Mouse (Mus musculus): ENCODE results near the gene Hpgds. TPM values are rescaled to one million over a fixed set of nuclear protein-coding genes. Genes with fewer than 3 reads are reported as not detected.

Gene Hpgds
- polyA plus RNA-seq, 1 experiment from 2014 or later, result 3.1 TPM

DNA sequence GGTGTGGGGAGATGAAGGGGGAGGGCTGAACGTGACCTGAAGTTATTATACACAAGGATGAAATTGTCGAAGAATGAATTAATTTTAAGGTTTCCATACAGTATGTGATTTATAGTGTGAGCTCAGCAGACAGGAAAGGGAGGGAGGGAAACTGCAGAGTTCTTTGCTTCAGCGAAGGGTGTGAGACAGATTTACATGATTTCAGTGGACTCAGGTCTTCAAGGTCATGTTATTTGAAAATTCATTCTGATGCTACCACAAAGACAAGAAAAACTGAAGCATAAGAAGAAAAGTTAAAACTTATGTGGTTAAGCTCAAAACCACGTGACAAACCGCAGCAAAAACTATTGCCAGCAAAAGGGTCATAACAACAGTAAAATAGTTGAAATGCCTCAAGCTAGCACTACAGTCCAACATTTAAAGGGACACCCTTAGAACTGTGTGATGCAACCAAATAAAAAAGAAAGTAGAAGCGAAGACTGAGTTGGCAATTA is 3.9 kb downstream of the Hpgds start:
- no peak for ATAC-seq (ENCODE audit: insufficient number of reproducible peaks, low FRiP score, low TSS enrichment, low read depth)
- H3K9ac ChIP-seq (ENCODE audit: low read length), result no peak overlapping the region
- 71% methylated on average over 6 of the region's 6 CpGs for WGBS

DNA sequence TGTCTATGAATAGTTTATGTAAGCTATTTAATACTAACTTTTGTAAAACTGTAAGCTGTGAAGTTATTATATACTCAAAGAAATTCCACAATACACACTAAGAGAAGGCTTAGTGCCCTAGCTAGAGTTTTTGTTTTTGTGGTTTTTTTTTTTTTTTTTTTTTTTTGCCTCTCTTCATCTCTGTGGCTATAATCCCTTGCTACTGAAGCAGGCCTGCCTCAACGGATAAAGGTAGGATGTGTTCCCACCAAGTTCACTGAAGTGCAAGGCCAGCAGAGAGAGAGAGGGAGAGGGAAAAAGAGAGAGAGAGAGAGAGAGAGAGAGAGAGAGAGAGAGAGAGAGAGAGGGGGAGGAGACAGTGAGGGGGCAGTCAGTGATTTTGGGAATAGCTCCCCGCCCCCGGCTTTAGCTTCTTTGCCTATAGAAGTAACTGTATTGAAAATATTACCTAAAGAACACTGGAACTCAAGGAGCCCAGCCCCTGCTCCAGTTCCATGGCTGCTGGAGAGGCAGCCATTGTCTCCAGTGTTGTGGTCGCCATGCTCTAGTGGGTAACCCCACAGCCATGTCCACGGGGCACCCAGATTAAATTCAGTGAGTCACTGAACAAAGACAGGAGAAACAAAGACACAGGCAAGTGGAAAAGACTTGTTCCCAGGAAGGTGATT is 4.5 kb downstream of the Hpgds start:
- Histone ChIP-seq H3K4me1 (ENCODE audit: control insufficient read depth, insufficient read depth, low read length) (no peaks in the 10 kb centered on the region), H3K27me3 (ENCODE audit: control insufficient read depth, insufficient read depth, low read length) (no peaks in the 10 kb centered on the region), H3K4me3 (ENCODE audit: low read depth, low read length) (no peak overlapping the region), H3K36me3 (ENCODE audit: control insufficient read depth, insufficient read depth, low read length) (no peaks in the 10 kb centered on the region), H3K27ac (replicated peaks; ENCODE audit: low read depth, low read length) (no peak overlapping the region), H3K4me2 (ENCODE audit: low read depth, severe bottlenecking) (no peak overlapping the region), H3K9ac (ENCODE audit: low read length) (no peak overlapping the region), H3K9me3 (ENCODE audit: control insufficient read depth, low read length) (no peaks in the 10 kb centered on the region)
- WGBS, result 78% methylated on average over 5 of the region's 5 CpGs
- DNase-seq (ENCODE audit: low spot score) (no peak), ATAC-seq (ENCODE audit: insufficient number of reproducible peaks, low FRiP score, low TSS enrichment, low read depth) (no peak)

More for the DNA sequence above, 3.9 kb downstream of the Hpgds start:
- Histone ChIP-seq H3K4me3 (ENCODE audit: low read depth, low read length) (no peak overlapping the region), H3K4me1 (ENCODE audit: control insufficient read depth, insufficient read depth, low read length) (no peaks in the 10 kb centered on the region), H3K9me3 (ENCODE audit: control insufficient read depth, low read length) (no peaks in the 10 kb centered on the region), H3K27me3 (ENCODE audit: control insufficient read depth, insufficient read depth, low read length) (no peaks in the 10 kb centered on the region), H3K27ac (replicated peaks; ENCODE audit: low read depth, low read length) (no peak overlapping the region), H3K36me3 (ENCODE audit: control insufficient read depth, insufficient read depth, low read length) (no peaks in the 10 kb centered on the region), H3K4me2 (ENCODE audit: low read depth, severe bottlenecking) (no peak overlapping the region)
- DNase-seq (ENCODE audit: low spot score), result no peak

GRCm38 (mm10) chr6:65138243-65138642 is 6.5 kb downstream of the Hpgds start:
- Histone ChIP-seq H3K4me2 (ENCODE audit: low read depth, severe bottlenecking) (no peak overlapping the region), H3K27ac (replicated peaks; ENCODE audit: low read depth, low read length) (no peak overlapping the region), H3K36me3 (ENCODE audit: control insufficient read depth, insufficient read depth, low read length) (no peaks in the 10 kb centered on the region), H3K9ac (ENCODE audit: low read length) (no peak overlapping the region), H3K4me3 (ENCODE audit: low read depth, low read length) (no peak overlapping the region), H3K27me3 (ENCODE audit: control insufficient read depth, insufficient read depth, low read length) (no peaks in the 10 kb centered on the region), H3K4me1 (ENCODE audit: control insufficient read depth, insufficient read depth, low read length) (no peaks in the 10 kb centered on the region), H3K9me3 (ENCODE audit: control insufficient read depth, low read length) (no peaks in the 10 kb centered on the region)
- WGBS, result 90% methylated on average over 1 of the region's 1 CpGs
- DNase-seq (ENCODE audit: low spot score) (no peak), ATAC-seq (ENCODE audit: insufficient number of reproducible peaks, low FRiP score, low TSS enrichment, low read depth) (no peak)

- Histone ChIP-seq H3K27me3 (ENCODE audit: control insufficient read depth, insufficient read depth, low read length) (no peaks in the 10 kb centered on the region), H3K4me3 (ENCODE audit: low read depth, low read length) (no peak overlapping the region), H3K4me2 (ENCODE audit: low read depth, severe bottlenecking) (no peak overlapping the region), H3K9me3 (ENCODE audit: control insufficient read depth, low read length) (no peaks in the 10 kb centered on the region), H3K4me1 (ENCODE audit: control insufficient read depth, insufficient read depth, low read length) (no peaks in the 10 kb centered on the region), H3K27ac (replicated peaks; ENCODE audit: low read depth, low read length) (no peak overlapping the region), H3K36me3 (ENCODE audit: control insufficient read depth, insufficient read depth, low read length) (no peaks in the 10 kb centered on the region), H3K9ac (ENCODE audit: low read length) (no peak overlapping the region)
- 40% methylated on average over 2 of the region's 2 CpGs for WGBS
- no peak for ATAC-seq (ENCODE audit: insufficient number of reproducible peaks, low FRiP score, low TSS enrichment, low read depth)
- DNase-seq (ENCODE audit: low spot score), result no peak
Measured at GRCm38 (mm10) chr6:65137802-65138201, 6.9 kb downstream of the Hpgds start.

DNA sequence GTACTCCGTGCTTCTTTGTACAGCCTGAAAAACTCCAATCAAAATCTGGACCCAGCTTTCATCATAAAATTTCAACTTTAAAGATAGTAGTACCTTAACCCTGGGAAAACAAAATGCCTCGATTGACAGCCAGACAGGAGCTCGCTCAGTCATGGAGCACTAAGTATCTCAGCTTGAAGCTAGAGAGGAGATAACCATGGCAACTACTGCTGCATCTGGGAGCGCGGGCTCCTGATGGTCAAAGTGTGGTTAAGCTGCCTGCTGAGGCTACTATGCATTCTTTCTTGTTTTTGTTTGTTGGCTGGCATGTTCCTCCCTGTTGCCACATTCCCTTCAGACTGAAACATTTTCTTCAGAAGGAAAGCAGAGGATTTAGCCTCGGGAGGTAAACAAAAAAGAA is 12.3 kb downstream of the Hpgds start:
- Histone ChIP-seq H3K4me2 (ENCODE audit: low read depth, severe bottlenecking) (no peak overlapping the region), H3K4me1 (ENCODE audit: control insufficient read depth, insufficient read depth, low read length) (no peaks in the 10 kb centered on the region), H3K9ac (ENCODE audit: low read length) (no peak overlapping the region), H3K4me3 (ENCODE audit: low read depth, low read length) (no peak overlapping the region), H3K27me3 (ENCODE audit: control insufficient read depth, insufficient read depth, low read length) (no peaks in the 10 kb centered on the region), H3K36me3 (ENCODE audit: control insufficient read depth, insufficient read depth, low read length) (no peaks in the 10 kb centered on the region), H3K9me3 (ENCODE audit: control insufficient read depth, low read length) (no peaks in the 10 kb centered on the region), H3K27ac (replicated peaks; ENCODE audit: low read depth, low read length) (no peak overlapping the region)
- 78% methylated on average over 6 of the region's 6 CpGs for WGBS
- DNase-seq (ENCODE audit: low spot score) (no peak), ATAC-seq (ENCODE audit: insufficient number of reproducible peaks, low FRiP score, low TSS enrichment, low read depth) (no peak)

DNA sequence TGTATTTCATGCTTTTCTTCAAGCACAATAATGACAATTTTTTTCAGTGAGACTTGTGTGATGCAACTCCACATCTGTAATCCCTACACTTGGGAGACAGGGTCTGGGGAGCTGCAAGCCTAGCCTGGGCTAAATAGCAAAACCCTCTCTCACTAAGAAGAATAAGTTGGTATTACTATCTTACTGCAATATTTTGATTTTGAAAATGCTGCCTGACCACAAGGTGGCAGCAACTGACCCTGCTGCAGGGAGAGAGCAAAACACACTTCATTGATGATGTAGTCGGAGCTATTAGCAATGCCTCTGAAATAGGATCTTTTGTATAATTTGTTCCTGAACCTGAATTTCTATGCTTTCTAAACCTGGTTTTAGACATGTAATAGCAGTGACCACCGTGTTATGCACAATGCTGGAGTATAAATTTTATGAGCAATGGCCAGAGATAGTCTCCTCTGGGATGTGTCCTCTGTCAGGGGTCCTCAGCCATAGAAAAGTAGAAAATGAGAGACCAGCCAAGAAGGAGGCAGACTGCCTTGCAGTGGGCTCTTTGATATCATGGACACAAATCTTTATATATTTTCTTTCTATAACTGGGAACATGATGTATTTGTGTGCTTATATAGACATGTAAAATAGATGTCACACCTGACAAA is 18.5 kb downstream of the Hpgds start:
- Histone ChIP-seq H3K4me3 (ENCODE audit: low read depth, low read length) (no peak overlapping the region), H3K9ac (ENCODE audit: low read length) (no peak overlapping the region), H3K4me1 (ENCODE audit: control insufficient read depth, insufficient read depth, low read length) (no peaks in the 10 kb centered on the region), H3K27ac (replicated peaks; ENCODE audit: low read depth, low read length) (no peak overlapping the region), H3K9me3 (ENCODE audit: control insufficient read depth, low read length) (no peaks in the 10 kb centered on the region), H3K4me2 (ENCODE audit: low read depth, severe bottlenecking) (no peak overlapping the region), H3K36me3 (ENCODE audit: control insufficient read depth, insufficient read depth, low read length) (no peaks in the 10 kb centered on the region), H3K27me3 (ENCODE audit: control insufficient read depth, insufficient read depth, low read length) (no peaks in the 10 kb centered on the region)
- DNase-seq (ENCODE audit: low spot score) (peak; percentile 60), ATAC-seq (ENCODE audit: insufficient number of reproducible peaks, low FRiP score, low TSS enrichment, low read depth) (no peak)
- WGBS, result 16% methylated on average over 2 of the region's 2 CpGs

DNA sequence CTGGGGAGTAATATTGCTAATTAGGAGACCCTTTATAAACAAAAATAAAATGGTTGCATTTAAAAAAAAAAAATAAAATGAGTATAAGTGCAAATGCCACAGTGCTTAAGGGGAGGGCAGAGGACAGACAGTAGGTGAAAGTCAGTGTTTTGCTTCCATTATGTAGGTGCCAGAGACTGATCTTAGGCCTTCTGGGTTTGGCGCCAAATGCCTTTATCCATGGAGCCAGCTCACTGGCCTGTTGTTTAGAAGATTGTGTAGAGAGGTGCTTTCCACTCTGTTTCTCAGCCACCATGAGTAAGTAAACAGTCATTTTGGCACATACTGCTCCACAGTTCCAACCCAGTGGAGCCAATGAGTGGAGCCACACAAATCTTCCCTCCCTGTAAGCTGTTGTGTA is 27.2 kb downstream of the Hpgds start:
- H3K4me2 ChIP-seq (ENCODE audit: low read depth, severe bottlenecking), result no peak overlapping the region
- no peak overlapping the region for H3K4me3 ChIP-seq (ENCODE audit: low read depth, low read length)
- H3K27ac ChIP-seq (replicated peaks; ENCODE audit: low read depth, low read length), result no peak overlapping the region
- WGBS, result 92% methylated on average over 1 of the region's 1 CpGs
- no peaks in the 10 kb centered on the region for H3K4me1 ChIP-seq (ENCODE audit: control insufficient read depth, insufficient read depth, low read length)
- H3K9me3 ChIP-seq (ENCODE audit: control insufficient read depth, low read length), result no peaks in the 10 kb centered on the region
- no peak for DNase-seq (ENCODE audit: low spot score)
- no peak for ATAC-seq (ENCODE audit: insufficient number of reproducible peaks, low FRiP score, low TSS enrichment, low read depth)
- no peak overlapping the region for H3K9ac ChIP-seq (ENCODE audit: low read length)
- H3K27me3 ChIP-seq (ENCODE audit: control insufficient read depth, insufficient read depth, low read length), result no peaks in the 10 kb centered on the region
- H3K36me3 ChIP-seq (ENCODE audit: control insufficient read depth, insufficient read depth, low read length), result peaks cover 10% of the 10 kb centered on the region; the same call in 1 of the 2 replicates

DNA sequence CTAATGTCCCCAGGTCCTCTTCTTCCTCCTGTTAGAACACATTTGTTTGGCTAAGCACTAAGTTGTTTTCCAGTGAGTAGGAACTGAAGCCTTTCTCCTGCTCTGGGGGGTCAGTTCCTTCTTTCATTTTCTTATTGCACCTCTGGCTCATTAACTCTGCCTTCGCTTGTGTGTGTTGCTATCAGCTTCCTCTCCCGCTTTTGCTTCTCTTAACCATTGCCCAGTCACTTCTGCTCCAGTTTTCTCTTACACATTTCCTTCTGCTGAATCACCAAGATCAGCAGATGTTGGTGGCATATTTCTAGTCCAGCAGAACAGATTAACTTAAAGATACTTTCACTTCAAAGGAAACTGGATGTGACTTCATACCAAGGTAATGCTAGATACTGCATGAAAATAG is 29.8 kb downstream of the Hpgds start:
- Histone ChIP-seq H3K27me3 (ENCODE audit: control insufficient read depth, insufficient read depth, low read length) (no peaks in the 10 kb centered on the region), H3K4me3 (ENCODE audit: low read depth, low read length) (no peak overlapping the region), H3K36me3 (ENCODE audit: control insufficient read depth, insufficient read depth, low read length) (peaks cover 12% of the 10 kb centered on the region), H3K9me3 (ENCODE audit: control insufficient read depth, low read length) (no peaks in the 10 kb centered on the region), H3K4me2 (ENCODE audit: low read depth, severe bottlenecking) (no peak overlapping the region), H3K4me1 (ENCODE audit: control insufficient read depth, insufficient read depth, low read length) (no peaks in the 10 kb centered on the region), H3K9ac (ENCODE audit: low read length) (no peak overlapping the region), H3K27ac (replicated peaks; ENCODE audit: low read depth, low read length) (no peak overlapping the region)
- WGBS, result 91% methylated on average over 2 of the region's 2 CpGs
- ATAC-seq (ENCODE audit: insufficient number of reproducible peaks, low FRiP score, low TSS enrichment, low read depth), result no peak
- no peak for DNase-seq (ENCODE audit: low spot score)
